Mouse (Mus musculus) MEL (cell line): ENCODE measurements around the gene Kif6. TPM values are rescaled to one million over a fixed set of nuclear protein-coding genes. Genes with fewer than 3 reads are reported as not detected.

Source experiments
- DNase-seq: peaks from one replicate; pipeline ENCODE4 v3.0.0; 2011; ENCODE audit warnings: low read depth, low spot score
- H3K27ac ChIP-seq: 2 replicates; pipeline ENCODE4 v1.5.1; 2012; ENCODE audit warnings: low read depth, mild to moderate bottlenecking, control low read depth, low read length, moderate library complexity; ENCODE audit not compliant: control insufficient read depth
- H3K27me3 ChIP-seq, 2 experiments: fragments of 150-350 bp in 1 of 2; sonication (generic) in 1 of 2; 2 replicates each; pipeline ENCODE4 v1.6.1; 2012; ENCODE audit warnings: low read length in 2 of 2, mild to moderate bottlenecking in 2 of 2, improper control_type of control experiment in 1 of 2, moderate library complexity in 1 of 2; ENCODE audit not compliant: insufficient read depth in 2 of 2, control insufficient read depth in 1 of 2
- H3K36me3 ChIP-seq, 2 experiments: 2 replicates each; pipeline ENCODE4 v1.6.1; 2012 to 2014; ENCODE audit warnings: low read length in 2 of 2, improper control_type of control experiment in 1 of 2, inconsistent platforms in 1 of 2, mild to moderate bottlenecking in 1 of 2; ENCODE audit not compliant: insufficient read depth in 2 of 2, control insufficient read depth in 1 of 2
- H3K4me1 ChIP-seq, 2 experiments: fragments of 150-350 bp in 1 of 2; sonication (generic) in 1 of 2; 2 replicates each; pipeline ENCODE4 v1.6.1; 2012; ENCODE audit warnings: low read length in 2 of 2, improper control_type of control experiment in 1 of 2, mild to moderate bottlenecking in 1 of 2; ENCODE audit not compliant: insufficient read depth in 2 of 2, control insufficient read depth in 1 of 2
- H3K4me3 ChIP-seq, 2 experiments: fragments of 150-350 bp in 1 of 2; sonication (generic) in 1 of 2; 2 replicates each; pipeline ENCODE4 v1.5.1; 2012; ENCODE audit warnings: low read depth in 2 of 2, low read length in 2 of 2, mild to moderate bottlenecking in 2 of 2, moderate library complexity in 2 of 2, control low read depth in 1 of 2, improper control_type of control experiment in 1 of 2; ENCODE audit not compliant: control insufficient read depth in 1 of 2, insufficient read depth in 1 of 2
- H3K79me2 ChIP-seq: 2 replicates; pipeline ENCODE4 v1.6.1; 2012; ENCODE audit warnings: mild to moderate bottlenecking, low read length, moderate library complexity; ENCODE audit not compliant: control insufficient read depth, poor library complexity, insufficient read depth
- H3K9ac ChIP-seq: 2 replicates; pipeline ENCODE4 v1.6.1; 2012; ENCODE audit warnings: low read depth, mild to moderate bottlenecking, control low read depth, low read length, moderate library complexity; ENCODE audit not compliant: control insufficient read depth, poor library complexity, severe bottlenecking
- H3K9me3 ChIP-seq: fragments of 150-350 bp; sonication (generic); replicated peaks from 2 replicates; pipeline ENCODE4 v1.6.1; 2012; ENCODE audit warnings: mild to moderate bottlenecking, low read length, improper control_type of control experiment, moderate library complexity; ENCODE audit not compliant: insufficient read depth
- CHD1 ChIP-seq: IDR thresholded peaks from 2 replicates; pipeline ENCODE4 v1.6.1; 2012; ENCODE audit warnings: low read depth, mild to moderate bottlenecking, inconsistent platforms, low read length, improper control_type of control experiment
- E2F4 ChIP-seq: IDR thresholded peaks from 2 replicates; pipeline ENCODE4 v1.6.1; 2011; ENCODE audit warnings: low read depth, low read length, improper control_type of control experiment, borderline replicate concordance
- ELF1 ChIP-seq: IDR thresholded peaks from 2 replicates; pipeline ENCODE4 v1.6.1; 2014; ENCODE audit warnings: low read depth, mild to moderate bottlenecking, inconsistent platforms, low read length, improper control_type of control experiment, moderate library complexity
- EP300 ChIP-seq, 2 experiments: IDR thresholded peaks; 2 replicates each; pipeline ENCODE4 v1.6.1; 2011; ENCODE audit warnings: improper control_type of control experiment in 2 of 2, low read length in 2 of 2, low read depth in 1 of 2, mild to moderate bottlenecking in 1 of 2
- JUND ChIP-seq: IDR thresholded peaks from 2 replicates; pipeline ENCODE4 v1.6.1; 2011; ENCODE audit warnings: low read depth, mild to moderate bottlenecking, improper control_type of control experiment, low read length
- MAFK ChIP-seq: IDR thresholded peaks from 2 replicates; pipeline ENCODE4 v1.6.1; 2011; ENCODE audit warnings: low read depth, mild to moderate bottlenecking, low read length, improper control_type of control experiment, borderline replicate concordance
- MEF2A ChIP-seq: IDR thresholded peaks from 2 replicates; pipeline ENCODE4 v1.6.1; 2014; ENCODE audit warnings: low read depth, mild to moderate bottlenecking, inconsistent platforms, low read length, improper control_type of control experiment; ENCODE audit not compliant: poor library complexity, insufficient replicate concordance, severe bottlenecking; ENCODE audit errors: extremely low read depth
- MYB ChIP-seq: IDR thresholded peaks from 2 replicates; pipeline ENCODE4 v1.6.1; 2011; ENCODE audit warnings: mild to moderate bottlenecking, low read depth, low read length, improper control_type of control experiment
- MYC ChIP-seq: IDR thresholded peaks from 2 replicates; pipeline ENCODE4 v1.6.1; 2011; ENCODE audit warnings: low read depth, mild to moderate bottlenecking, low read length, improper control_type of control experiment, moderate library complexity
- NRF1 ChIP-seq: IDR thresholded peaks from 2 replicates; pipeline ENCODE4 v1.6.1; 2014; ENCODE audit warnings: low read depth, mild to moderate bottlenecking, inconsistent platforms, low read length, improper control_type of control experiment, moderate library complexity; ENCODE audit not compliant: poor library complexity, insufficient read depth, severe bottlenecking
- POLR2A ChIP-seq, 2 experiments: IDR thresholded peaks; 2 replicates each; pipeline ENCODE4 v1.6.1; 2011 to 2012; ENCODE audit warnings: low read length in 2 of 2, mild to moderate bottlenecking in 2 of 2, control low read depth in 1 of 2, improper control_type of control experiment in 1 of 2, low read depth in 1 of 2, moderate library complexity in 1 of 2; ENCODE audit not compliant: control insufficient read depth in 1 of 2, insufficient read depth in 1 of 2, poor library complexity in 1 of 2
- SIN3A ChIP-seq: IDR thresholded peaks from 2 replicates; pipeline ENCODE4 v1.6.1; 2012; ENCODE audit warnings: low read length, improper control_type of control experiment, inconsistent platforms
- SMC3 ChIP-seq: IDR thresholded peaks from 2 replicates; pipeline ENCODE4 v1.6.1; 2011; ENCODE audit warnings: low read depth, low read length, improper control_type of control experiment
- UBTF ChIP-seq: IDR thresholded peaks from 2 replicates; pipeline ENCODE4 v1.6.1; 2012; ENCODE audit warnings: low read depth, mild to moderate bottlenecking, inconsistent platforms, low read length, improper control_type of control experiment, moderate library complexity, borderline replicate concordance; ENCODE audit not compliant: insufficient read depth
- USF2 ChIP-seq, 2 experiments: IDR thresholded peaks; 2 replicates each; pipeline ENCODE4 v1.6.1; 2011 to 2012; ENCODE audit warnings: improper control_type of control experiment in 2 of 2, low read length in 2 of 2, borderline replicate concordance in 1 of 2, inconsistent platforms in 1 of 2, low read depth in 1 of 2, mild to moderate bottlenecking in 1 of 2; ENCODE audit not compliant: insufficient read depth in 1 of 2
- ZC3H11A ChIP-seq: IDR thresholded peaks from 2 replicates; pipeline ENCODE4 v1.6.1; 2012; ENCODE audit warnings: low read depth, mild to moderate bottlenecking, inconsistent platforms, low read length, improper control_type of control experiment
- ZKSCAN1 ChIP-seq: IDR thresholded peaks from 2 replicates; pipeline ENCODE4 v1.6.1; 2012; ENCODE audit warnings: low read depth, mild to moderate bottlenecking, inconsistent platforms, low read length, improper control_type of control experiment, moderate library complexity
- polyA plus RNA-seq, 2 experiments: library from polyadenylated mRNA; stranded (reverse) in 1 of 2; unstranded in 1 of 2; fragments of >175 nt in 1 of 2; fragments of >200 nt in 1 of 2; gene quantifications; 2 replicates each; pipeline versions ENCODE4 v1.2.1 to v1.2.4; 2012; ENCODE audit warnings: low replicate concordance in 2 of 2, low read depth in 1 of 2; ENCODE audit not compliant: insufficient read length in 2 of 2, insufficient read depth in 1 of 2, missing spikeins in 1 of 2
- total RNA-seq: library from RNA; depleted of rRNA; stranded (reverse); fragments of 300-350 nt; gene quantifications from 2 replicates; pipeline ENCODE4 v1.2.3, GENCODE M21; 2012

Gene Kif6
- total and polyA plus RNA-seq, 3 experiments = not detected

DNA sequence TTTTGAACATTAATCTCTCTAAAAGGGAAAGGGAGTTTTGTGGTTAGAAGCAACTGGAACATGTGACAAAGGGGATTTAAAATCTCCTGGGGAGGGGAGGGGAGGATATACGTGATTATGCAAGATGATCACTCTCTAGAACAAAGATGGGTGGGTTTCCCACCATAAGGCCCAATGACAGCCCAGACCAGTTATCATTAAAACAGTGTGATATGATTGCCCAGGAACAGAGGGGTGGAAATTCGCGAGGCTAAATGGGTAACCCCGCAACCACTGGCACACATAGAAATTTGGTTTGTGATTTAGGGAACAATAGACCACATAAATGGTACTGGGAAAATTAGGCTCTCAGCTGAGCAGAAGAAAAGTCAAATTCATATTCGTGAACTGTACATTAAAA lies 37.9 kb downstream of the Kif6 start:
- TF ChIP-seq MYC (no peak), JUND (no peak), ZKSCAN1 (no peak), CHD1 (no peak), ZC3H11A (no peak), SMC3 (no peak), NRF1 (no peak), E2F4 (no peak), MYB (no peak), MEF2A (no peak), MAFK (no peak)
- Histone ChIP-seq H3K9me3 (no peaks in the 10 kb centered on the region), H3K9ac (no peak overlapping the region), H3K4me3 (no peak overlapping the region), H3K4me1 (no peaks in the 10 kb centered on the region), H3K27ac (no peak overlapping the region), H3K36me3 (no peaks in the 10 kb centered on the region), H3K79me2 (no peaks in the 10 kb centered on the region), H3K27me3 (no peaks in the 10 kb centered on the region)
- DNase-seq = no peak

DNA sequence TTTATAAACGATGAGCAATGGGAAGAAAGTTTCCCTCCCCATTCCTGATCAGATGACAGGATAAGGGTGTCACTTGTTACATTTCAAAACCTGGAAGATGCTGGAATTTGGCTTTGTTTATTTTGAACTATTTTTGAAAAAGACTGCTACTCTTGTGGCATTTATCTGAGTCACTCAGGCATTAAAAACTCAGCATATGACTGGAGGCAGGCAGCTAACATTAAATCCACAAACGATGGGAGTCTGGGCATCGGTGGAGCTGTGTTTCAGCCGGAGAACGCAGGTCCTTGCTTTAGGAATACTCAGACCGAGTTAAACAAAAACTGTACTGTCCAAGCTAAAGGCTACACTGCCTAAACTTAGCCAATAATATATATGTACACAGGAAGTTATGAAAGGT lies 46.7 kb downstream of the Kif6 start:
- Histone ChIP-seq H3K36me3 (no peaks in the 10 kb centered on the region), H3K4me3 (no peak overlapping the region), H3K9me3 (no peaks in the 10 kb centered on the region), H3K9ac (no peak overlapping the region), H3K79me2 (no peaks in the 10 kb centered on the region), H3K27ac (no peak overlapping the region), H3K27me3 (no peaks in the 10 kb centered on the region), H3K4me1 (no peaks in the 10 kb centered on the region)
- DNase-seq = no peak
- TF ChIP-seq UBTF (no peak), SIN3A (no peak), E2F4 (no peak), ELF1 (no peak), EP300 (IDR thresholded peaks at IDR 0.05; ENCODE audit: low read depth in 1 of 2, low read length in 2 of 2) (no peak), USF2 (IDR thresholded peaks at IDR 0.05; ENCODE audit: borderline replicate concordance in 1 of 2, insufficient read depth in 1 of 2, low read depth in 1 of 2, low read length in 2 of 2) (no peak), POLR2A (IDR thresholded peaks at IDR 0.05; ENCODE audit: control insufficient read depth in 1 of 2, insufficient read depth in 1 of 2, low read depth in 1 of 2, low read length in 2 of 2, poor library complexity in 1 of 2) (no peak)
